Mouse (Mus musculus): ENCODE results near the gene Rhox2g. TPM values are rescaled to one million over a fixed set of nuclear protein-coding genes. Genes with fewer than 3 reads are reported as not detected.
"Not testable (repeated sequence)": the region's sequence is repeated elsewhere in the genome, so short reads cannot be mapped to it uniquely, and the experiment has no call there.

The Rhox2g gene
- polyA plus RNA-seq (2016; fragmentation: Nextera tagmentation; extraction: Ambion mirVana), result not detected in 2 replicates

GRCm38 (mm10) chrX:37643370-37643769, at the start of gene Rhox2g:
Rhox2g (minus strand) TSS chrX:37643470.
- ATAC-seq (ENCODE audit: insufficient number of reproducible peaks, insufficient read depth, low FRiP score, low TSS enrichment, low read depth); H3K4me1 ChIP-seq (replicated peaks); H3K4me3 ChIP-seq (replicated peaks); H3K27ac ChIP-seq; H3K27me3 ChIP-seq; H3K36me3 ChIP-seq; H3K9me3 ChIP-seq; H3K9ac ChIP-seq (replicated peaks); H3K4me2 ChIP-seq: not testable (repeated sequence)
- 91% methylated on average over 6 of the region's 6 CpGs for WGBS

GRCm38 (mm10) chrX:37692261-37692660, 49.0 kb upstream of the Rhox2g start:
- 76% methylated on average over 2 of the region's 2 CpGs for WGBS
- H3K27ac ChIP-seq, result no peak overlapping the region
- H3K27me3 ChIP-seq, result no peaks in the 10 kb centered on the region
- ATAC-seq (ENCODE audit: insufficient number of reproducible peaks, insufficient read depth, low FRiP score, low TSS enrichment, low read depth), result no peak
- no peak overlapping the region for H3K4me2 ChIP-seq
- H3K4me1 ChIP-seq (replicated peaks), result no peaks in the 10 kb centered on the region
- no peaks in the 10 kb centered on the region for H3K36me3 ChIP-seq
- no peak overlapping the region for H3K4me3 ChIP-seq (replicated peaks)
- H3K9me3 ChIP-seq, result no peaks in the 10 kb centered on the region
- H3K9ac ChIP-seq (replicated peaks), result no peak overlapping the region

- H3K27ac ChIP-seq, result no peak overlapping the region
- H3K4me2 ChIP-seq, result no peak overlapping the region
- WGBS, result 86% methylated on average over 24 of the region's 24 CpGs
Measured at GRCm38 (mm10) chrX:37683031-37683715, 39.9 kb upstream of the Rhox2g start.

GRCm38 (mm10) chrX:37673177-37673576, 29.9 kb upstream of the Rhox2g start, which contains the start of gene Rhox2h:
Rhox2h (minus strand) TSS chrX:37673277.
- H3K27ac ChIP-seq; H3K4me2 ChIP-seq; H3K36me3 ChIP-seq; H3K9ac ChIP-seq (replicated peaks); ATAC-seq (ENCODE audit: insufficient number of reproducible peaks, insufficient read depth, low FRiP score, low TSS enrichment, low read depth); H3K27me3 ChIP-seq; H3K4me1 ChIP-seq (replicated peaks); H3K4me3 ChIP-seq (replicated peaks); H3K9me3 ChIP-seq: not testable (repeated sequence)
- WGBS, result 90% methylated on average over 8 of the region's 8 CpGs

More at GRCm38 (mm10) chrX:37683031-37683715, 39.9 kb upstream of the Rhox2g start:
- no peaks in the 10 kb centered on the region for H3K27me3 ChIP-seq
- H3K4me3 ChIP-seq (replicated peaks), result no peak overlapping the region
- no peaks in the 10 kb centered on the region for H3K36me3 ChIP-seq
- no peak for ATAC-seq (ENCODE audit: insufficient number of reproducible peaks, insufficient read depth, low FRiP score, low TSS enrichment, low read depth)
- no peak overlapping the region for H3K9ac ChIP-seq (replicated peaks)
- no peaks in the 10 kb centered on the region for H3K4me1 ChIP-seq (replicated peaks)
- H3K9me3 ChIP-seq, result no peaks in the 10 kb centered on the region

GRCm38 (mm10) chrX:37668664-37669063, 25.4 kb upstream of the Rhox2g start, which contains the start of gene Rhox3h:
Rhox3h (minus strand) TSS chrX:37668764.
- WGBS, result 100% methylated on average over 1 of the region's 3 CpGs
- not testable (repeated sequence) for H3K9me3 ChIP-seq; H3K36me3 ChIP-seq; H3K27ac ChIP-seq; H3K4me2 ChIP-seq; H3K4me1 ChIP-seq (replicated peaks); H3K27me3 ChIP-seq; ATAC-seq (ENCODE audit: insufficient number of reproducible peaks, insufficient read depth, low FRiP score, low TSS enrichment, low read depth); H3K9ac ChIP-seq (replicated peaks); H3K4me3 ChIP-seq (replicated peaks)

GRCm38 (mm10) chrX:37651227-37651626, 8.0 kb upstream of the Rhox2g start, which contains the start of gene Rhox4g:
Rhox4g (minus strand) TSS chrX:37651327.
- not testable (repeated sequence) for H3K36me3 ChIP-seq; H3K4me2 ChIP-seq; H3K27ac ChIP-seq; H3K4me3 ChIP-seq (replicated peaks); H3K4me1 ChIP-seq (replicated peaks); H3K9ac ChIP-seq (replicated peaks); H3K27me3 ChIP-seq; H3K9me3 ChIP-seq; ATAC-seq (ENCODE audit: insufficient number of reproducible peaks, insufficient read depth, low FRiP score, low TSS enrichment, low read depth)
- whole genome bisulfite sequencing, result 82% methylated on average over 16 of the region's 20 CpGs

- whole genome bisulfite sequencing, result 90% methylated on average over 2 of the region's 2 CpGs
- H3K9ac ChIP-seq (replicated peaks); ATAC-seq (ENCODE audit: insufficient number of reproducible peaks, insufficient read depth, low FRiP score, low TSS enrichment, low read depth): not testable (repeated sequence)
Measured at GRCm38 (mm10) chrX:37628512-37628911, 14.8 kb downstream of the Rhox2g start, which contains the start of gene Rhox3g. Rhox3g (minus strand) TSS chrX:37628612.

GRCm38 (mm10) chrX:37607604-37608003, 35.7 kb downstream of the Rhox2g start, which contains the start of gene Rhox4f:
Rhox4f (minus strand) TSS chrX:37607704.
- 94% methylated on average over 18 of the region's 19 CpGs for WGBS
- H3K27me3 ChIP-seq; H3K4me3 ChIP-seq (replicated peaks); H3K36me3 ChIP-seq; H3K27ac ChIP-seq; H3K4me1 ChIP-seq (replicated peaks); H3K9me3 ChIP-seq; ATAC-seq (ENCODE audit: insufficient number of reproducible peaks, insufficient read depth, low FRiP score, low TSS enrichment, low read depth); H3K9ac ChIP-seq (replicated peaks); H3K4me2 ChIP-seq: not testable (repeated sequence)

More at GRCm38 (mm10) chrX:37628512-37628911, 14.8 kb downstream of the Rhox2g start, which contains the start of gene Rhox3g:
- H3K4me3 ChIP-seq (replicated peaks); H3K4me2 ChIP-seq; H3K36me3 ChIP-seq; H3K27me3 ChIP-seq; H3K27ac ChIP-seq; H3K9me3 ChIP-seq; H3K4me1 ChIP-seq (replicated peaks): not testable (repeated sequence)

Other genes with a start within 250 kb of the Rhox2g start
- not detected in 2 replicates for gene Rhox2b, start 231.4 kb downstream of the Rhox2g start, polyA plus RNA-seq (2016; fragmentation: Nextera tagmentation; extraction: Ambion mirVana)
- 0.30 TPM in 1 of 2 replicates, not detected in the other for gene Rhox4b, start 211.0 kb downstream of the Rhox2g start, polyA plus RNA-seq (2016; fragmentation: Nextera tagmentation; extraction: Ambion mirVana)
- gene Rhox2c, start 189.8 kb downstream of the Rhox2g start, polyA plus RNA-seq (2016; fragmentation: Nextera tagmentation; extraction: Ambion mirVana), result not detected in 2 replicates
- gene Rhox3c, start 184.9 kb downstream of the Rhox2g start, polyA plus RNA-seq (2016; fragmentation: Nextera tagmentation; extraction: Ambion mirVana), result not detected in 2 replicates
- gene Rhox4c, start 163.1 kb downstream of the Rhox2g start, polyA plus RNA-seq (2016; fragmentation: Nextera tagmentation; extraction: Ambion mirVana), result not detected in 2 replicates
- gene Rhox2d, start 150.0 kb downstream of the Rhox2g start, polyA plus RNA-seq (2016; fragmentation: Nextera tagmentation; extraction: Ambion mirVana), result not detected in 2 replicates
- gene Rhox4d, start 129.1 kb downstream of the Rhox2g start, polyA plus RNA-seq (2016; fragmentation: Nextera tagmentation; extraction: Ambion mirVana), result not detected in 2 replicates
- not detected in 2 replicates for gene Rhox2e, start 113.0 kb downstream of the Rhox2g start, polyA plus RNA-seq (2016; fragmentation: Nextera tagmentation; extraction: Ambion mirVana)
- gene Rhox3e, start 101.5 kb downstream of the Rhox2g start, polyA plus RNA-seq (2016; fragmentation: Nextera tagmentation; extraction: Ambion mirVana), result not detected in 2 replicates
- gene Rhox4e, start 86.1 kb downstream of the Rhox2g start, polyA plus RNA-seq (2016; fragmentation: Nextera tagmentation; extraction: Ambion mirVana), result not detected in 2 replicates
- not detected in 2 replicates for gene Rhox2f, start 72.1 kb downstream of the Rhox2g start, polyA plus RNA-seq (2016; fragmentation: Nextera tagmentation; extraction: Ambion mirVana)
- not detected in 2 replicates for gene Rhox3f, start 62.5 kb downstream of the Rhox2g start, polyA plus RNA-seq (2016; fragmentation: Nextera tagmentation; extraction: Ambion mirVana)
- not detected in 2 replicates for gene Rhox4f, start 35.8 kb downstream of the Rhox2g start, polyA plus RNA-seq (2016; fragmentation: Nextera tagmentation; extraction: Ambion mirVana)
- not detected in 2 replicates for gene Rhox3g, start 14.9 kb downstream of the Rhox2g start, polyA plus RNA-seq (2016; fragmentation: Nextera tagmentation; extraction: Ambion mirVana)
- not detected in 2 replicates for gene Rhox4g, start 7.9 kb upstream of the Rhox2g start, polyA plus RNA-seq (2016; fragmentation: Nextera tagmentation; extraction: Ambion mirVana)
- gene Rhox3h, start 25.3 kb upstream of the Rhox2g start, polyA plus RNA-seq (2016; fragmentation: Nextera tagmentation; extraction: Ambion mirVana), result not detected in 2 replicates
- not detected in 2 replicates for gene Rhox2h, start 29.8 kb upstream of the Rhox2g start, polyA plus RNA-seq (2016; fragmentation: Nextera tagmentation; extraction: Ambion mirVana)
- gene Rhox5, start 161.4 kb upstream of the Rhox2g start, polyA plus RNA-seq (2016; fragmentation: Nextera tagmentation; extraction: Ambion mirVana), result 0.58 and 0.90 TPM in 2 replicates
- not detected in 2 replicates for gene Rhox6, start 183.4 kb upstream of the Rhox2g start, polyA plus RNA-seq (2016; fragmentation: Nextera tagmentation; extraction: Ambion mirVana)
- gene Rhox7a, start 188.2 kb upstream of the Rhox2g start, polyA plus RNA-seq (2016; fragmentation: Nextera tagmentation; extraction: Ambion mirVana), result not detected in 2 replicates
- not detected in 2 replicates for gene Rhox8, start 235.5 kb upstream of the Rhox2g start, polyA plus RNA-seq (2016; fragmentation: Nextera tagmentation; extraction: Ambion mirVana)